Mouse (Mus musculus) liver, embryonic 12.5 days (tissue): ENCODE measurements at regions not wholly inside any gene's neighbourhood (a gene's known extent, or its start where the extent isn't known, plus 50 kb on each side); places are given as distances from the start of the nearest gene placed in this dataset.

Experiments
- ATAC-seq: fragments of 200-750 bp; cut with Nextera tagmentation; 2 replicates; pipeline ENCODE4 v1.8.0; 2017; ENCODE audit warnings: moderate number of reproducible peaks, mild to moderate bottlenecking, moderate library complexity
- H3K27ac ChIP-seq: fragments of 300-500 bp; sonication (generic); 2 replicates; pipeline ENCODE4 v1.5.1; 2016; ENCODE audit warnings: mild to moderate bottlenecking
- H3K27me3 ChIP-seq: fragments of 300-500 bp; sonication (generic); replicated peaks from 2 replicates; pipeline ENCODE4 v1.6.1; 2016; ENCODE audit warnings: mild to moderate bottlenecking, moderate library complexity
- H3K36me3 ChIP-seq: fragments of 300-500 bp; sonication (generic); 2 replicates; pipeline ENCODE4 v1.6.1; 2016; ENCODE audit warnings: mild to moderate bottlenecking, moderate library complexity
- H3K4me1 ChIP-seq: fragments of 300-500 bp; sonication (generic); 2 replicates; pipeline ENCODE4 v1.6.1; 2016
- H3K4me2 ChIP-seq: fragments of 300-500 bp; sonication (generic); 2 replicates; pipeline ENCODE4 v1.6.1; 2016; ENCODE audit warnings: mild to moderate bottlenecking, moderate library complexity
- H3K4me3 ChIP-seq: fragments of 300-500 bp; sonication (generic); 2 replicates; pipeline ENCODE4 v1.5.1; 2016; ENCODE audit warnings: mild to moderate bottlenecking, moderate library complexity
- H3K9ac ChIP-seq: fragments of 300-500 bp; sonication (generic); 2 replicates; pipeline ENCODE4 v1.6.1; 2016; ENCODE audit warnings: mild to moderate bottlenecking, moderate library complexity
- H3K9me3 ChIP-seq: fragments of 300-500 bp; sonication (generic); replicated peaks from 2 replicates; pipeline ENCODE4 v1.6.1; 2016; ENCODE audit warnings: mild to moderate bottlenecking, moderate library complexity
- WGBS: fragments of 180-500 bp; shearing (Covaris S2); methylation state at CpG from one replicate; pipeline ENCODE4 v1.1.7; 2016; ENCODE audit not compliant: insufficient replicate concordance; 5-methylcytosine and 5-hydroxymethylcytosine counted together

- H3K9me3 ChIP-seq = no peaks in the 10 kb centered on the region
- WGBS = 64% methylated on average over 5 of the region's 5 CpGs
- peaks cover 3% of the 10 kb centered on the region; the same call in 1 of the 2 replicates for H3K27me3 ChIP-seq
- ATAC-seq = no peak
- no peak overlapping the region for H3K27ac ChIP-seq
- no peaks in the 10 kb centered on the region for H3K4me1 ChIP-seq
- H3K4me2 ChIP-seq = no peak overlapping the region
- no peaks in the 10 kb centered on the region for H3K36me3 ChIP-seq
- H3K9ac ChIP-seq = no peak overlapping the region
- H3K4me3 ChIP-seq = no peak overlapping the region
Observed at GRCm38 (mm10) chr19:44626261-44626660, 63.6 kb downstream of the Hif1an start.

- Histone ChIP-seq H3K36me3 (no peaks in the 10 kb centered on the region), H3K27me3 (peaks cover 24% of the 10 kb centered on the region; the same call in 1 of the 2 replicates), H3K9me3 (no peaks in the 10 kb centered on the region), H3K4me1 (no peaks in the 10 kb centered on the region), H3K4me3 (no peak overlapping the region), H3K4me2 (no peak overlapping the region), H3K9ac (no peak overlapping the region), H3K27ac (no peak overlapping the region)
- whole genome bisulfite sequencing = 58% methylated on average over 7 of the region's 7 CpGs
- ATAC-seq = no peak
Observed at GRCm38 (mm10) chr19:44629705-44630104, 67.1 kb downstream of the Hif1an start.

GRCm38 (mm10) chr19:44631356-44632007, 68.8 kb downstream of the Hif1an start:
- no peaks in the 10 kb centered on the region for H3K4me1 ChIP-seq
- no peak overlapping the region for H3K4me2 ChIP-seq
- no peak overlapping the region for H3K4me3 ChIP-seq
- no peaks in the 10 kb centered on the region for H3K9me3 ChIP-seq
- 62% methylated on average over 19 of the region's 19 CpGs for WGBS
- no peaks in the 10 kb centered on the region for H3K36me3 ChIP-seq
- H3K27me3 ChIP-seq = peaks cover 33% of the 10 kb centered on the region
- H3K27ac ChIP-seq = no peak overlapping the region
- no peak overlapping the region for H3K9ac ChIP-seq
- ATAC-seq = no peak

GRCm38 (mm10) chr19:44637145-44637719, 74.6 kb downstream of the Hif1an start:
- no peaks in the 10 kb centered on the region for H3K4me1 ChIP-seq
- H3K9me3 ChIP-seq = no peaks in the 10 kb centered on the region
- ATAC-seq = no peak
- whole genome bisulfite sequencing = 49% methylated on average over 9 of the region's 9 CpGs
- no peak overlapping the region for H3K9ac ChIP-seq
- no peak overlapping the region for H3K27ac ChIP-seq
- no peak overlapping the region for H3K4me3 ChIP-seq
- H3K27me3 ChIP-seq = peaks cover 79% of the 10 kb centered on the region
- H3K4me2 ChIP-seq = no peak overlapping the region
- H3K36me3 ChIP-seq = no peaks in the 10 kb centered on the region

GRCm38 (mm10) chr19:44640021-44640420, 77.4 kb downstream of the Hif1an start:
- Histone ChIP-seq H3K27ac (no peak overlapping the region), H3K4me3 (no peak overlapping the region), H3K4me1 (no peaks in the 10 kb centered on the region), H3K4me2 (peak overlapping the region; percentile 29), H3K27me3 (peaks cover 84% of the 10 kb centered on the region), H3K9ac (no peak overlapping the region), H3K36me3 (no peaks in the 10 kb centered on the region), H3K9me3 (no peaks in the 10 kb centered on the region)
- no peak for ATAC-seq
- WGBS = 2% methylated on average over 26 of the region's 26 CpGs

- no peak overlapping the region for H3K4me3 ChIP-seq
Observed at GRCm38 (mm10) chr19:44640551-44640950, 77.9 kb downstream of the Hif1an start.

GRCm38 (mm10) chr19:44642294-44642693, 79.6 kb downstream of the Hif1an start:
- Histone ChIP-seq H3K4me3 (no peak overlapping the region), H3K4me2 (no peak overlapping the region)

More at GRCm38 (mm10) chr19:44640551-44640950, 77.9 kb downstream of the Hif1an start:
- no peak overlapping the region for H3K9ac ChIP-seq
- no peaks in the 10 kb centered on the region for H3K4me1 ChIP-seq
- H3K27me3 ChIP-seq = peaks cover 83% of the 10 kb centered on the region
- no peak for ATAC-seq
- WGBS = 0% methylated on average over 1 of the region's 1 CpGs
- no peaks in the 10 kb centered on the region for H3K36me3 ChIP-seq
- no peak overlapping the region for H3K27ac ChIP-seq
- no peaks in the 10 kb centered on the region for H3K9me3 ChIP-seq
- peak overlapping the region; percentile 29 for H3K4me2 ChIP-seq

GRCm38 (mm10) chr19:44644376-44644775, 81.7 kb downstream of the Hif1an start:
- H3K4me3 ChIP-seq = no peak overlapping the region
- no peak overlapping the region for H3K9ac ChIP-seq
- no peaks in the 10 kb centered on the region for H3K9me3 ChIP-seq
- ATAC-seq = no peak
- H3K27me3 ChIP-seq = peaks cover 84% of the 10 kb centered on the region
- H3K4me2 ChIP-seq = no peak overlapping the region
- H3K36me3 ChIP-seq = no peaks in the 10 kb centered on the region
- no peak overlapping the region for H3K27ac ChIP-seq
- H3K4me1 ChIP-seq = no peaks in the 10 kb centered on the region
- WGBS = 38% methylated on average over 3 of the region's 3 CpGs

More at GRCm38 (mm10) chr19:44642294-44642693, 79.6 kb downstream of the Hif1an start:
- ATAC-seq = no peak
- 38% methylated on average over 4 of the region's 4 CpGs for WGBS
- no peak overlapping the region for H3K27ac ChIP-seq
- H3K27me3 ChIP-seq = peaks cover 84% of the 10 kb centered on the region
- H3K9me3 ChIP-seq = no peaks in the 10 kb centered on the region
- no peaks in the 10 kb centered on the region for H3K36me3 ChIP-seq
- H3K4me1 ChIP-seq = no peaks in the 10 kb centered on the region
- H3K9ac ChIP-seq = no peak overlapping the region

- WGBS = 29% methylated on average over 4 of the region's 4 CpGs
- no peaks in the 10 kb centered on the region for H3K9me3 ChIP-seq
- peaks cover 84% of the 10 kb centered on the region for H3K27me3 ChIP-seq
- H3K4me1 ChIP-seq = no peaks in the 10 kb centered on the region
- H3K4me3 ChIP-seq = no peak overlapping the region
- H3K27ac ChIP-seq = no peak overlapping the region
- H3K36me3 ChIP-seq = no peaks in the 10 kb centered on the region
- H3K4me2 ChIP-seq = no peak overlapping the region
- H3K9ac ChIP-seq = no peak overlapping the region
- ATAC-seq = peak; percentile 67; the same call in 1 of the 2 replicates
Observed at GRCm38 (mm10) chr19:44644929-44645328, 82.3 kb downstream of the Hif1an start.

GRCm38 (mm10) chr19:44646548-44646947, 83.9 kb downstream of the Hif1an start:
- no peak overlapping the region for H3K9ac ChIP-seq
- peaks cover 84% of the 10 kb centered on the region for H3K27me3 ChIP-seq
- no peak overlapping the region for H3K4me2 ChIP-seq
- H3K9me3 ChIP-seq = no peaks in the 10 kb centered on the region
- no peak for ATAC-seq
- H3K27ac ChIP-seq = no peak overlapping the region
- no peaks in the 10 kb centered on the region for H3K36me3 ChIP-seq
- 64% methylated on average over 9 of the region's 9 CpGs for WGBS
- no peaks in the 10 kb centered on the region for H3K4me1 ChIP-seq
- no peak overlapping the region for H3K4me3 ChIP-seq

- no peaks in the 10 kb centered on the region for H3K4me1 ChIP-seq
- ATAC-seq = no peak
- no peaks in the 10 kb centered on the region for H3K9me3 ChIP-seq
- no peaks in the 10 kb centered on the region for H3K36me3 ChIP-seq
- H3K4me2 ChIP-seq = no peak overlapping the region
- 62% methylated on average over 7 of the region's 7 CpGs for WGBS
- no peak overlapping the region for H3K27ac ChIP-seq
- H3K27me3 ChIP-seq = peaks cover 83% of the 10 kb centered on the region
- no peak overlapping the region for H3K4me3 ChIP-seq
- H3K9ac ChIP-seq = no peak overlapping the region
Observed at GRCm38 (mm10) chr19:44649206-44649605, 86.6 kb downstream of the Hif1an start.

- H3K4me1 ChIP-seq = no peaks in the 10 kb centered on the region
- 23% methylated on average over 2 of the region's 2 CpGs for WGBS
- H3K27ac ChIP-seq = no peak overlapping the region
- no peaks in the 10 kb centered on the region for H3K36me3 ChIP-seq
- ATAC-seq = no peak
- H3K9ac ChIP-seq = no peak overlapping the region
- no peak overlapping the region for H3K4me3 ChIP-seq
- H3K4me2 ChIP-seq = no peak overlapping the region
- H3K9me3 ChIP-seq = no peaks in the 10 kb centered on the region
- H3K27me3 ChIP-seq = peaks cover 90% of the 10 kb centered on the region
Observed at GRCm38 (mm10) chr19:44650841-44651240, 88.2 kb downstream of the Hif1an start.
